Mouse (Mus musculus) heart, adult 2 months (tissue): ENCODE measurements at regions not wholly inside any gene's neighbourhood (a gene's known extent, or its start where the extent isn't known, plus 50 kb on each side); places are given as distances from the start of the nearest gene placed in this dataset.

Source experiments
- DNase-seq, 2 experiments: peaks; one replicate each; pipeline ENCODE4 v3.0.0; 2021
- H3K27ac ChIP-seq: fragments of 200-600 bp; 2 replicates; pipeline ENCODE4 v1.8.1; 2022
- H3K27me3 ChIP-seq: fragments of 200-500 bp; 2 replicates; pipeline ENCODE4 v1.6.1; 2012; ENCODE audit warnings: mild to moderate bottlenecking, low read length, inconsistent platforms, mixed read lengths; ENCODE audit not compliant: control insufficient read depth, insufficient read depth
- H3K36me3 ChIP-seq: fragments of 200-500 bp; 2 replicates; pipeline ENCODE4 v1.6.1; 2012; ENCODE audit warnings: low read length, inconsistent platforms; ENCODE audit not compliant: control insufficient read depth, insufficient read depth
- H3K4me1 ChIP-seq: fragments of 200-500 bp; 2 replicates; pipeline ENCODE4 v1.6.1; 2011; ENCODE audit warnings: low read length; ENCODE audit not compliant: control insufficient read depth, insufficient read depth
- H3K4me3 ChIP-seq: fragments of 200-600 bp; 2 replicates; pipeline ENCODE4 v1.8.1; 2022
- H3K79me2 ChIP-seq: fragments of 200-500 bp; replicated peaks from 2 replicates; pipeline ENCODE4 v1.6.1; 2012; ENCODE audit warnings: mild to moderate bottlenecking, inconsistent platforms, low read length, moderate library complexity, mixed read lengths; ENCODE audit not compliant: control insufficient read depth, insufficient read depth
- H3K9ac ChIP-seq: fragments of 200-500 bp; 2 replicates; pipeline ENCODE4 v1.6.1; 2012; ENCODE audit warnings: low read depth, mild to moderate bottlenecking, control low read depth, inconsistent platforms, low read length, mixed read lengths
- CTCF ChIP-seq: fragments of 200-600 bp; IDR thresholded peaks from 2 replicates; pipeline ENCODE4 v1.8.1; 2022; ENCODE audit warnings: antibody characterized with exemption, mild to moderate bottlenecking, moderate library complexity
- EP300 ChIP-seq: fragments of 200-500 bp; IDR thresholded peaks from 2 replicates; pipeline ENCODE4 v1.6.1; 2011; ENCODE audit warnings: low read depth, low read length, control low read depth; ENCODE audit not compliant: insufficient read depth
- POLR2A ChIP-seq: fragments of 200-500 bp; IDR thresholded peaks from 2 replicates; pipeline ENCODE4 v1.6.1; 2011; ENCODE audit warnings: mild to moderate bottlenecking, low read depth, low read length, control low read depth; ENCODE audit not compliant: insufficient read depth
- WGBS: fragments of 180-500 bp; shearing (Covaris S2); methylation state at CpG from one replicate; pipeline ENCODE4 v1.1.7; 2018; 5-methylcytosine and 5-hydroxymethylcytosine counted together
- intact Hi-C: fragments of 180-260 bp; cut with DNase I; formaldehyde crosslinking; loops from one replicate; pipeline ENCODE4 v1.15.1; 2025

DNA sequence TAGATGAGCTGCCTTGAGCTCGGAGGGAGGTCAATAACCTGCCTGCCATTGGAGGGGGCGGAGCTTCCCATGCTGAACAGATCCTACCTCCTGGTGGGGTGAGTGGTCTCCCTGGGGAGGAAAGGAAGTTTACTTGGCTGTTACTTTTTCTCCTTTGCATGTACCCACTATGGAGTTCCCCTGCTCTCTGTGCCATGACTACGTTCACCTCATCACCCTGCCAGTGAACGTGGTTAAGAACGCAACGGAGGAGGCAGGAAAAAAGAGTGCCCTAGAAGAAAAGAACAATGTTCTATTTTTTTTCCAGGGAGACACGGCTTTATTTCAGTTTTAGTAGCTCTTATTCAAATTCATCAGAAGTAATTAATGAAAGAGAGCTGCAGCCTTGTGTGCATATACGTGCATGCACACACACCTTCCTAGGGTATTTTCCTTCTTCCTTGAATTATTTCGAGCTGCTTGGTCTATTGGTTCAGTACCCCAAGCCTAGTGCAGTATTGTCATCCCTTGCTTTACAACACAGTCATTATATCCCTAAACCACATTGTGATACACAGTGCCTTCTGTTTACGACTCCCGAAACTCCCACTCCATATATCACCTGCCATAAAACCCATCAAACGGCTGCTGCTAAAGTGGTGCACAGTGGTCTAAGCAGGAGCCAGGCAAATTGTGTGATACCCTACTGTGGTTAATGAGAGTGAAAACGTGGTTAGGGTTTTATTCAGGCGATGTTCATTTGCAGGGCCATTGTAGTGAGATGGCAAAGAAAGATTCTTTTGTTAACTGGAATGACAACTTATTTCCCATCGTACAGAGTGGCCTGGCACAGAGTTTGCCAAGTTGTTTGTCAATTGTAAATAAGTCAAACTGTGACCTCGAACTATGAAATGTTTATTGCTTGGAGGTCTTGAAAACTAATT is 608.0 kb downstream of the Bcl11a start:
- Histone ChIP-seq H3K4me1 (no peaks in the 10 kb centered on the region), H3K27me3 (no peaks in the 10 kb centered on the region), H3K36me3 (no peaks in the 10 kb centered on the region), H3K27ac (no peak overlapping the region), H3K9ac (no peak overlapping the region), H3K4me3 (no peak overlapping the region), H3K79me2 (no peaks in the 10 kb centered on the region)
- DNase-seq: no peak
- 80% methylated on average over 16 of the region's 16 CpGs for whole genome bisulfite sequencing
- no peak for TF ChIP-seq POLR2A
- intact Hi-C loops: no loop called here

DNA sequence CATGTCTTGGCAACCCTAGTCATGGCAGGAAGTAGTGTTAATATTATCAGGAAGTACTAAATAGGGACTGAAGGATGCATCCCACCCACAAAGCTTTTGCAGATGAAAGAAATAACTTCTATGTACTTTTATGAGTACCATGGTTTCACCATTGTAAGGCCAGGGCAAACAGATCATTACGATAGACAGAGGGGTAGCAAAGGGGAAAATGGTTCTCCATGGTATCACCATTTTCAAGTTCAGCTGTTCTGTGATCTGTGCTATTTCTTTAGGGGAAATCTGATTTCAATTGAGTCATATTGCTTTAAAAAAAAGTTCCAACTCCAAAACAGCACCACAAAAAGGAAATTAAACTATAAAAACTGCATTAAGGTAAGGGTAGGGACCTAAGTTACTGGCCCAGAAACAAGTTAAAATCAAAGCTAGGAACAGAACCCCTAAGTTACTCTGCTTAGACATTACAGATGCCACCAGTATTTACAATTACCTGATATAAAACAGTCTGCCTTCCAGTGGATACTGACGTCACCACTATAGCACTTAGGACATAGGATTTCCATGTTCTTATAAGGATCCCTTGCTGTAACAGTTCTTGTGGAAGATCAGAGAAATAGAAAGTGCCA is 610.4 kb downstream of the Bcl11a start:
- Histone ChIP-seq H3K36me3 (no peaks in the 10 kb centered on the region), H3K27ac (no peak overlapping the region), H3K4me1 (no peaks in the 10 kb centered on the region), H3K79me2 (no peaks in the 10 kb centered on the region), H3K9ac (no peak overlapping the region), H3K27me3 (no peaks in the 10 kb centered on the region), H3K4me3 (no peak overlapping the region)
- TF ChIP-seq CTCF (no peak), POLR2A (no peak), EP300 (no peak)
- WGBS: 77% methylated on average over 2 of the region's 2 CpGs
- intact Hi-C loops: no loop called here
- no peak for DNase-seq

DNA sequence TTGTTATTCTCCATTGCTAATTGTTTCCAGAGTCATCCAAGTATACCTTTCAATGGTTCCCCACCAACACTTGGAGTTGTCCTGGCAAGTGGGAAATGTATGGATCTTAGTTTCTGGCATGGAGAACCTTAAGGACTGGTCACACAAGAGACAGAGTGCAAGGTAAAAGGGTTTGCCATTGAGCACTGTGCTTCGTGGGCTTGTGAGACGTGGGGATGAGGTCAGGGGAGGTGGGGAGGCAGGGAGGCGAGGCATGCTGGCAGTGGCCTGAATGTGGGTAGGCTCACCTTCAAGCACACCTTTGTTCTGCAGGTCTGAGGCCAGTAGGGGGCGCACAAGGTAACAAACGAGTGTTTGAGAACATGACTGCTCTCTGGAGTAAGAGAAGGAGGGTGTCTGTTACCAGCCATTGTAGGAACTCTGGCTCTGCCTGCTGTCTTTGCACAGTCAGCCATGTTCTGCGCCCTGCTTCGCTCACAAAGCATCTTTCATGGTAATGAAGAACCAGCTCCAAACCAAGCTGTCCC is 612.0 kb downstream of the Bcl11a start:
- no peak overlapping the region for H3K9ac ChIP-seq
- H3K27ac ChIP-seq: no peak overlapping the region
- WGBS: 52% methylated on average over 7 of the region's 7 CpGs
- H3K36me3 ChIP-seq: no peaks in the 10 kb centered on the region
- DNase-seq: peak; percentile 6 to 26
- H3K27me3 ChIP-seq: no peaks in the 10 kb centered on the region
- H3K4me1 ChIP-seq: no peaks in the 10 kb centered on the region
- H3K79me2 ChIP-seq: no peaks in the 10 kb centered on the region
- TF ChIP-seq POLR2A (no peak), CTCF (peak; percentile 53), EP300 (no peak)
- no peak overlapping the region for H3K4me3 ChIP-seq
- intact Hi-C loops: no loop called here

DNA sequence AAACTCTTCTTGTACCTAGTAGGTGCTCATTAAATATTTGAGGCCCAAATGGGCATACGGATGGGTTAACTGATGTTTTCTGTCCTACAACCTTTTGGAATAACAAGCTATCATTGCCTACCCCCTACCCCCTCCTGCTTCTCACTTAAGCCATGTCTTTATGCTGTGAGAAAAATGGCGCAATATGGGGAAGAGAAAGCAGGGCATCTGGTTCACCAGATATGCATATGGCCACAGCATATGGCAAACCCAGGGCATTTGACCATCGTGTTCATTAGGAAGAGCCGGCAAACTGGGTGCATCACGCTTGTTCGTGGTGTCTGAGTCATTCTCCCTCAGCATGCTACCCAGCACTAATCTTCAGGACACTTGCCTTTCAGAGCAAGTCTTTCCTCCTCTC is 616.1 kb downstream of the Bcl11a start:
- intact Hi-C loops: no loop called here
- no peak overlapping the region for H3K4me3 ChIP-seq
- no peak overlapping the region for H3K27ac ChIP-seq
- no peak for DNase-seq
- no peaks in the 10 kb centered on the region for H3K36me3 ChIP-seq
- TF ChIP-seq POLR2A (no peak), CTCF (no peak), EP300 (no peak)
- no peaks in the 10 kb centered on the region for H3K27me3 ChIP-seq
- 86% methylated on average over 6 of the region's 6 CpGs for WGBS
- no peaks in the 10 kb centered on the region for H3K79me2 ChIP-seq
- H3K4me1 ChIP-seq: no peaks in the 10 kb centered on the region
- no peak overlapping the region for H3K9ac ChIP-seq

DNA sequence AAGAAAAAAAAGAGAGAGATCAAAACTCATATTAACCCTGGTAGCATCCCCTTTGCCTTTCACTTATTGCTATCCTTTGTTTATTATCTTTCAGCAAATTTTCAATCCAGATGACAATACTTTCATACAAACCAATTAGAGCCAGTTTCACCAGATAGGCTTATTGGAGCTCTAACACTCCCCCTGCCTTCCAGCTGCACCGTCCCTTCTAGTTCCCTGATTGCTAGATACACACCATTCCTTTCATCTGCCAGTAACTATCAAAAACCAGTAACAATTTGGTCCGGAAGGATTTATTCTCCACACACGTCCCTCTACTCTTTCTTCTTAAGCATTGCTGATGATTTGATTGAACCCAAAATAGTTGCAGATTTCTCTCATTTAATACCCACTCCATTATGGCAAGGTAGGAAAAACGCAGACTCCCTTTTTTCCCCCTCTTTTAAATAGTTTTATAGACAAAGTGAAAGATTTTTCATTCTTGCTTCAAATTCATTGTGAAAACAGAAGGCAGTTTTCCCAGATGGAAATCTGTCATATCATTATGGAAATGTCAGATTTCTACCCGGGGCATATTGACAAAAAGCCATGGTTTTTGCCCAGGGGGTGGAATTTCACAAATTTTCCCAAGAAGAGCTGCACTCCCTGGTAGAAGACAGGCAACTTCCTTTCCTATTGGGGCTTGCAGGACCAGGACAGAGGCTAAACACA is 617.3 kb downstream of the Bcl11a start:
- no peak for TF ChIP-seq CTCF
- no peak for TF ChIP-seq EP300
- TF ChIP-seq POLR2A: no peak
- no peak for DNase-seq
- Histone ChIP-seq H3K4me1 (no peaks in the 10 kb centered on the region), H3K27ac (no peak overlapping the region), H3K79me2 (no peaks in the 10 kb centered on the region), H3K27me3 (no peaks in the 10 kb centered on the region), H3K4me3 (no peak overlapping the region), H3K9ac (no peak overlapping the region), H3K36me3 (no peaks in the 10 kb centered on the region)
- 62% methylated on average over 5 of the region's 5 CpGs for WGBS
- intact Hi-C loops: no loop called here

DNA sequence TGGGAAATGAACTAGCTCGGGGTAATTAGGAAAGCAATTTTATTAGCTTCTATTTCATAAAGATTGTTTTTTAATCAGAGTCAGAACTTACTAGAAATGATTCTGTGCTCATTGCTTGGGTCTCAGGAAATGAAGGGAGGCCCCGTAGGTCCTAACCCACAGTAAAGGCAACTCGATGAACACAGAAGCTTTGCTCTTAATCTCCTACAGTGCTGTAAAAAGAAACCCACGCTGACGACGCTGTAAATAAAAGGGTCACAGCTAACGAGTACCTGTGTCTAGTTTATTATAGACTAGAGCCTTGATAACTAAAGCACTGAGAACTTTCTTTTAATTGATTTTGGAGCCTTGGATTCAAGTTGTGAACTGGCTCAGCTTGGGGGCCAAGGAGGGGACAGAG is 618.7 kb downstream of the Bcl11a start:
- intact Hi-C loops: no loop called here
- WGBS: 63% methylated on average over 7 of the region's 7 CpGs
- Histone ChIP-seq H3K79me2 (no peaks in the 10 kb centered on the region), H3K27me3 (no peaks in the 10 kb centered on the region), H3K4me1 (no peaks in the 10 kb centered on the region), H3K4me3 (no peak overlapping the region), H3K36me3 (no peaks in the 10 kb centered on the region), H3K9ac (no peak overlapping the region), H3K27ac (no peak overlapping the region)
- DNase-seq: no peak
- TF ChIP-seq CTCF (no peak), POLR2A (no peak)
